15 mouse cellular contexts compared by ENCODE assay signal in genomic region chr10:82681639-82682038, GRCm38 (mm10). TPM values are rescaled to one million over a fixed set of nuclear protein-coding genes. Genes with fewer than 3 reads are reported as not detected.
DNase-seq lines count a peak whose midpoint lies in the region.
"Had no signal": no experiment of that assay in that cellular context is flagged by ENCODE, and none has a peak within 500 bp of the region (broad histone marks: within the 10 kb centered on the region; RNA-seq: fewer than 3 reads in every experiment).

No protein-coding gene starts in this region.

- intact Hi-C loops in left cerebral cortex, postnatal 36 days (cut with DNase I) = loop anchor here (2.0 kb wide), 1 partner anchor 19 kb away; no protein-coding TSS in a partner anchor
- intact Hi-C loops in left cerebral cortex, postnatal 10 days (cut with DNase I) = no loop called here

- DNase-seq in heart, adult 11 months = peak; percentile 70
- no peak for DNase-seq in heart, postnatal 4 days
- DNase-seq in left cerebral cortex, postnatal 36 days (ENCODE audit: low spot score in 2 of 2) = peak; percentile 41 to 66
- DNase-seq in left cerebral cortex, postnatal 10 days (ENCODE audit: extremely low spot score in 1 of 2, low spot score in 2 of 2) = no peak
- DNase-seq in cerebellum, adult 9-11 months = peak; percentile 63
- peak; percentile 51 to 71 for DNase-seq in frontal cortex, postnatal 36 days (ENCODE audit: low spot score in 2 of 2)
- no peak for DNase-seq in kidney, postnatal 14 days
- DNase-seq: embryo, embryonic 11 days; gastrocnemius, postnatal 10 days; heart, adult 18-20 months; kidney, adult 8-10 months; kidney, postnatal 4 days; liver; lung, adult 18-20 months; midbrain, embryonic 14.5 days had no signal

RNA-seq across cellular contexts. Expression of gene Glt8d2, which starts 8.8 kb away (rescaled TPM):
- 1 to 10 TPM; 3.0 to 3.9 TPM for total RNA-seq in heart, postnatal 4 days (2021)
- 10 to 100 TPM; 18.2 to 20.7 TPM for total RNA-seq in left cerebral cortex, postnatal 36 days (2021)
- 1 to 10 TPM; 2.7 to 2.9 TPM for total RNA-seq in left cerebral cortex, postnatal 10 days (2021)

RNA-seq across cellular contexts. Expression of gene Hcfc2, which starts 14.3 kb away (rescaled TPM):
- total RNA-seq in heart, postnatal 4 days (2021) = 10 to 100 TPM; 37.1 to 38.5 TPM
- total RNA-seq in left cerebral cortex, postnatal 36 days (2021) = 10 to 100 TPM; 36.7 to 41.2 TPM
- total RNA-seq in left cerebral cortex, postnatal 10 days (2021) = 10 to 100 TPM; 28.1 to 29.7 TPM

RNA-seq across cellular contexts. Expression of gene Tdg, which starts 52.0 kb away (rescaled TPM):
- 10 to 100 TPM; 43.8 to 48.9 TPM for total RNA-seq in heart, postnatal 4 days (2021)
- 10 to 100 TPM; 44.4 to 52.1 TPM for total RNA-seq in left cerebral cortex, postnatal 36 days (2021)
- 10 to 100 TPM; 72.4 to 75.9 TPM for total RNA-seq in left cerebral cortex, postnatal 10 days (2021)

RNA-seq across cellular contexts. Expression of gene 1190007I07Rik, which starts 58.6 kb away (rescaled TPM):
- total RNA-seq in heart, postnatal 4 days (2021) = 10 to 100 TPM; 18.6 to 21.7 TPM
- total RNA-seq in left cerebral cortex, postnatal 36 days (2021) = 10 to 100 TPM; 18.8 to 19.3 TPM
- 10 to 100 TPM; 16.1 to 17.4 TPM for total RNA-seq in left cerebral cortex, postnatal 10 days (2021)

Comparison
In these comparisons a context has a peak if more than half of its experiments do, and no peak if none do; other contexts are left out.
1. DNase-seq: peak in heart, adult 11 months (single experiment), left cerebral cortex, postnatal 36 days (2 of 2), cerebellum, adult 9-11 months (single experiment) and frontal cortex, postnatal 36 days (2 of 2); none in heart, postnatal 4 days (single experiment), left cerebral cortex, postnatal 10 days (0 of 2) and kidney, postnatal 14 days (single experiment).